Mouse (Mus musculus): ENCODE measurements at regions not wholly inside any gene's neighbourhood (a gene's known extent, or its start where the extent isn't known, plus 50 kb on each side); places are given as distances from the start of the nearest gene placed in this dataset.

DNA sequence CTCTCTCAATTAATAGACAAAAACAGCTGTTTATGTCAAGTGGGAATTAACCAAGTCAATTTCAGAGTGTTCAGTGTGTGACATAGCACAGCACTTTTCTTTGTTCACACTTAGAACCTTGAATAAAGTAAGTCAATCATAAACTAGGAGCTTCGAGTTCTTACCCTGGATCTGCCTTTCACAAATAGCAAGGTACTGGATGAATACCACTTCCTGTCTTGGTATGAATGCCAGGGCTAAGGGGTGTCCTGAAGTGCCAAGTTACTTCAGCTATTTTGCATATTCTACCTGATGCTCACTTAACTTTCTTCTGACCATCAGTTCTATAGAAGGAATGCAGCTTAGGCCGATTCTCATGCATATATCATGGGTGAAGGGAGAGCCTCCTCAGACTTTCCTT lies 90.1 kb upstream of the Rasgrp1 start:
- Histone ChIP-seq H3K4me2 (no peak overlapping the region), H3K4me3 (no peak overlapping the region), H3K9ac (no peak overlapping the region), H3K36me3 (no peaks in the 10 kb centered on the region), H3K4me1 (no peaks in the 10 kb centered on the region), H3K27me3 (peaks cover 3% of the 10 kb centered on the region; the same call in 1 of the 2 replicates), H3K9me3 (no peaks in the 10 kb centered on the region), H3K27ac (no peak overlapping the region)
- 85% methylated on average over 2 of the region's 2 CpGs for WGBS
- no peak for ATAC-seq (ENCODE audit: insufficient number of reproducible peaks, insufficient read depth, low FRiP score, low TSS enrichment, low read depth)

DNA sequence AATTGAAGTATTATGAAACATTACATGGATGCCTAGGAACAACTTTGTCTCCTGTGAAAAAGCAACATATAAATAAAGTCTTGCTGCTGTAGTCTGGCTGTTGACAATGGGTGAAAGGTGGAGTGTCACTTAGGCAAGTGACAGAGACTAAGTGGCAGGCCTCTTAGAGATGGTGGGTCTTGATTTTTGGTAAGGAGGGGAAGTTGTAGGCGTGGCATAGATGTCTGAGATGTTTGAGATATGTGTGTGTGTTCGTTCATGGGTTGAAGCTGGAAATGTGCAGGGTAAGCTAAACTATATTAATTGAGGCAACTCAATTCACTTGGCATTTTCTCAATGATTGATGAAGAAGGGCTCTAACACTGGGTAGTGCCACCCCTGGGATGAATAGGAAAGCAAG lies 90.7 kb upstream of the Rasgrp1 start:
- no peak for ATAC-seq (ENCODE audit: insufficient number of reproducible peaks, insufficient read depth, low FRiP score, low TSS enrichment, low read depth)
- no peaks in the 10 kb centered on the region for H3K36me3 ChIP-seq
- H3K4me2 ChIP-seq: no peak overlapping the region
- H3K27ac ChIP-seq: no peak overlapping the region
- H3K27me3 ChIP-seq: peaks cover 3% of the 10 kb centered on the region; the same call in 1 of the 2 replicates
- 73% methylated on average over 2 of the region's 2 CpGs for WGBS
- H3K4me3 ChIP-seq: no peak overlapping the region
- H3K9ac ChIP-seq: no peak overlapping the region
- H3K9me3 ChIP-seq: no peaks in the 10 kb centered on the region
- no peaks in the 10 kb centered on the region for H3K4me1 ChIP-seq

DNA sequence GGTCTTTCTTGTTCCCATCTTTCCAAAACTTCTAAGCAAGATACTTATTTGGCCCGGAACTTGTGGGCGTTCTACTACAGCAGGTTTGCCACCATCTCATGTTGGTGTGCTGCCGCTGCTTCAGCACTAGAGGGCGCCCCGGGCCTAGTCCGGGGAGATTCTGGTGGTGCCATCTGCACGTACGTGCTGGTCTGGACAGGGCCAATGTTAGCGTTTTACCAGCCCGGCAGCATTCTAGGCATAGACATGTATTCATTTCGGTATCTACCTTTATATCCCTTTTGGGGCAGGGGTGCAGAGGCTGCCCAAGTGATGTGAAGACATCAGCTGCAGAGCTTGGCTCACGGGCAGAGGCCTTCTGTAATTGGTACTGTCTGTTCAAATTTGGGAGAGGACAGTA lies 95.3 kb upstream of the Rasgrp1 start:
- Histone ChIP-seq H3K4me2 (no peak overlapping the region), H3K9ac (no peak overlapping the region), H3K4me1 (no peaks in the 10 kb centered on the region), H3K36me3 (no peaks in the 10 kb centered on the region), H3K27ac (no peak overlapping the region), H3K27me3 (no peaks in the 10 kb centered on the region), H3K4me3 (no peak overlapping the region), H3K9me3 (no peaks in the 10 kb centered on the region)
- ATAC-seq (ENCODE audit: insufficient number of reproducible peaks, insufficient read depth, low FRiP score, low TSS enrichment, low read depth): no peak
- WGBS: 84% methylated on average over 12 of the region's 12 CpGs

DNA sequence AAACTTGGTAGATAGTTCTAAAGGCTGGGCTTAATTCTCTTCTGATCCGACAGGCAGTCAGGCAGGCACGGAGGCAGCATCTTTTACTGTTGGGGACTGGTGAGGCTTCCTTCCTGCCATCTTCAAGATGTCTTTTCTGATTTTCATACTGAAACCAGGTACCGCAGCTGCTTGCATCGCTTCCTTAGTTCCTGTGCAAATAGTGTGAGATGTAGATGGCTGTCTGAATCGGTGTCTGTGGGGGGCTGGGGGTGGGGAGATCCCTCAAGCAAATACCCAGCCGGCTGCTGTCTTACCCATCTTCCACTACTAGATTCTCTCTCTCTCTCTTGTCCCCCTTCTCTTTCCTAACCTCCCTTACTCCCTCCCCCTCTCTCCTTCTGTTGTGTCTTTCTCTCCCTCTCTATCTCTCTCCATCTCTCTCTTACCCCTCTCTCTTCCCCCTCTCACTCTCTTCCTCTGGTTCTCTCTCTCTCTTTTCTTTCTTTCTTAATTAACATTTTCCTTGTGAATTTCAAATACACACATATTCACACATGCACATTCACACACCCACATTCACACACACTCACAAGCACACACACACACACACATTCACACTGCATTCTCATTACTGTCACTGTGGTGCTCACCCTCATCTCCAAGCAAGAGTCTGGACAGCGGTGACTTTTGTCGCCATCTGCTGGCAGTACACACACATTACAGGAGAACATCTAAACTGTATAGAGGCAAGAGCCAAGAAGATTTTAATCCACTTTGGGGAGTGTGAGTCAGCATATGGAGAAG lies 96.0 kb upstream of the Rasgrp1 start:
- H3K36me3 ChIP-seq: no peaks in the 10 kb centered on the region
- ATAC-seq (ENCODE audit: insufficient number of reproducible peaks, insufficient read depth, low FRiP score, low TSS enrichment, low read depth): no peak
- H3K27ac ChIP-seq: no peak overlapping the region
- H3K9ac ChIP-seq: no peak overlapping the region
- H3K4me2 ChIP-seq: no peak overlapping the region
- no peaks in the 10 kb centered on the region for H3K27me3 ChIP-seq
- H3K9me3 ChIP-seq: no peaks in the 10 kb centered on the region
- no peaks in the 10 kb centered on the region for H3K4me1 ChIP-seq
- 66% methylated on average over 8 of the region's 8 CpGs for WGBS
- H3K4me3 ChIP-seq: no peak overlapping the region

DNA sequence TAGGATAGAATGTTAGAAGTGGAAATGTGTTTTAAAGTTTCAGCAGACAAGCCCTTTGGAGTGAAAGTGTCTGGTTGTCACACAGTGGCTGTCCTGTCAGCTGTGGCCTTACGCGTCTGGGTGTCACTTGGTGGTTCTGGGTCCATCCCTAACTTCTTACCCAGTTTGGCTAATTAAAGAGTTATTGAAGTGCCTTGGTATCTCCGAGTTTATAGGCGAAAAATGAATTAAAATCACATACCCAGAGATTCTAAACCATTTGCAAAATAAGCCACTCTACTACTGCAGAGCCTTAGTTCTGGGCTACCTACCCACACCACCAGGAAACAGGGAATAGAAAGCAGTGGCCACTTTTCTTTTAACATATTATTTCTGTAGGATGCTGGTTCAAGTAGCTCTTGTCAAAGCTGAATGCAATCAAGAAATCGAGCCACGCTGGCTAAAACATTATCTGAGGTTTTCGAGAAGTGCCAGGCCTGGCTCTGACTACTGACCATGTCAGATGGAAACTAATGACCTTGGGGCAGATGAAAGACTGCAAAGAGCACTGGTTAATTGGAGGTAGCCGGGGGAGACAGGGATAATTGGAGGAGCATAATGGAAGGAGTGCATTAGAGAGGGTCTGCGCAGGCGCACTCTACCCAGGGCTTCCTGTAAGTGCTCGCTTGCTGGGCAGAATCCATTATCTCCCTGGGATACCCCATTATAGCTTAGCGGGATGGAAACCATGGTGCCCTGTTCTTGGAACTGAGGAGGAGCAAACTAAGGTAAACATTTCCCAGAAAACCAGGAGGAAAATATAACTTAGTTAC lies 96.8 kb upstream of the Rasgrp1 start:
- Histone ChIP-seq H3K27me3 (no peaks in the 10 kb centered on the region), H3K36me3 (no peaks in the 10 kb centered on the region), H3K4me3 (no peak overlapping the region), H3K4me2 (no peak overlapping the region), H3K9me3 (no peaks in the 10 kb centered on the region), H3K4me1 (no peaks in the 10 kb centered on the region), H3K9ac (no peak overlapping the region), H3K27ac (no peak overlapping the region)
- ATAC-seq (ENCODE audit: insufficient number of reproducible peaks, insufficient read depth, low FRiP score, low TSS enrichment, low read depth): no peak
- WGBS: 50% methylated on average over 12 of the region's 12 CpGs

DNA sequence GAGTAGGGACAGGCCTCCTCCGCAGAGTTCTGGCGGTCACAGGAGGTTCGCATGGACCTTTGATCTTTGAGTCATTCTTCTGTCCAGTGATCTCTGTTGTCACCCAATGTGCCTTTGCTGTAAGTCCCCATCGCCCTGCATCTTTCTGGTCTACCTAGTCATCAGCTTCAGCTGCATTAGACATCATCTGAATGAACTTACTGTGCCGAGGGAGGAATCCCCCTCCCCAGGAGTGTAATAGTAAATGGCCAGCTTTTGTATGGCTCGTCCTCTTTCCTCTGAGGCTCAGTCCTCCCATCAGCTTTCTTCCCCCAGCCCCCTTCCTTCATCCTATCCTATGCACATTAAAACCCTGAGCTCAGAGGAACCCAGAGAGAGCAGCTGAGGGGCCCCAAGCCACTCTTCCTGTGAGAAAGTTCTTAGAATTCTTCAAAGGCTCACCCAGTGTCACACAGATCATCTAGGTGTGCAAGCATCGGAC lies 98.0 kb upstream of the Rasgrp1 start:
- Histone ChIP-seq H3K27me3 (no peaks in the 10 kb centered on the region), H3K27ac (no peak overlapping the region), H3K4me1 (no peaks in the 10 kb centered on the region), H3K4me2 (no peak overlapping the region), H3K36me3 (no peaks in the 10 kb centered on the region), H3K9ac (no peak overlapping the region), H3K9me3 (no peaks in the 10 kb centered on the region), H3K4me3 (no peak overlapping the region)
- 79% methylated on average over 7 of the region's 7 CpGs for WGBS
- no peak for ATAC-seq (ENCODE audit: insufficient number of reproducible peaks, insufficient read depth, low FRiP score, low TSS enrichment, low read depth)

DNA sequence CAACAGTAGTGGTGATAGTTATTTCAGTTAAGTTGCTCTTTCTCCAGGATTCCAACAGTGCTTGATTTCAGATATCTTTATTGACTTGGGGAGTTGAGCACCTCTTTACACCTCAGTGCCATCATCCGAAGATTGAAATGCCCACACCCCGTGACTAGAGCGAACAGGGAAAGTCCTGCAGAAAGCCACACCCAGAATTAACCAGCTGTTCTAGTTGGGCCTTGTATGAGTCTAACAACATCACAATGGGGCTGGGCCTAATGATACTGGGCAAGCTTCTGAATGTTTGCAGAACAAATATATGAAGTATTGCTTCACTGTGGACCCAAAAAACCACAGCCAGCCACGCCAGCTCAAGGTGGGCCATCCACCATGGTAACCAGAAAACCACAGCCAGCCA lies 100.1 kb upstream of the Rasgrp1 start:
- Histone ChIP-seq H3K27ac (no peak overlapping the region), H3K4me1 (no peaks in the 10 kb centered on the region), H3K27me3 (no peaks in the 10 kb centered on the region), H3K4me2 (no peak overlapping the region), H3K9ac (no peak overlapping the region), H3K9me3 (no peaks in the 10 kb centered on the region), H3K36me3 (no peaks in the 10 kb centered on the region), H3K4me3 (no peak overlapping the region)
- no peak for ATAC-seq (ENCODE audit: insufficient number of reproducible peaks, insufficient read depth, low FRiP score, low TSS enrichment, low read depth)
- whole genome bisulfite sequencing: 82% methylated on average over 4 of the region's 4 CpGs

DNA sequence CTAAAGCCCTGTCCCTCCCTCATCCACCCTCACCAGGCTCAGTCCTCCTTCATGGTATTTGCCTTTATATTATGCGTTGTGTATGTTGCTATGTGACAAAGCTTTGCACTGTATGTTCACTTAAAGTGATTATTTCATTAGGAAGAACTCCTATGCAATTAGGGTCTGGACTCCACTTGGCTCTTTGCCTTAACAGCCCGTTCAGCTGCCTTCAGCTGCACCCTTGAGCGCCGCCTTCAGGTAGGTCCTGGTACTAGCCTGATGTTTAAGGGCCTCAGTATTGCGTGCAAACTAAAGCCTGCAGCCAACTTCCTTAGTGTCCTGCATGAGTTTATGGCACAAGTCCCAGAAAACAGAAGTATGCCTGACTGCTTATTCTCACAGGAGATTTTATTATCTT lies 101.9 kb upstream of the Rasgrp1 start:
- H3K27ac ChIP-seq: no peak overlapping the region
- 33% methylated on average over 5 of the region's 5 CpGs for WGBS
- no peaks in the 10 kb centered on the region for H3K4me1 ChIP-seq
- H3K4me3 ChIP-seq: no peak overlapping the region
- no peak overlapping the region for H3K4me2 ChIP-seq
- no peaks in the 10 kb centered on the region for H3K27me3 ChIP-seq
- ATAC-seq (ENCODE audit: insufficient number of reproducible peaks, insufficient read depth, low FRiP score, low TSS enrichment, low read depth): no peak
- no peaks in the 10 kb centered on the region for H3K9me3 ChIP-seq
- no peaks in the 10 kb centered on the region for H3K36me3 ChIP-seq
- H3K9ac ChIP-seq: no peak overlapping the region

DNA sequence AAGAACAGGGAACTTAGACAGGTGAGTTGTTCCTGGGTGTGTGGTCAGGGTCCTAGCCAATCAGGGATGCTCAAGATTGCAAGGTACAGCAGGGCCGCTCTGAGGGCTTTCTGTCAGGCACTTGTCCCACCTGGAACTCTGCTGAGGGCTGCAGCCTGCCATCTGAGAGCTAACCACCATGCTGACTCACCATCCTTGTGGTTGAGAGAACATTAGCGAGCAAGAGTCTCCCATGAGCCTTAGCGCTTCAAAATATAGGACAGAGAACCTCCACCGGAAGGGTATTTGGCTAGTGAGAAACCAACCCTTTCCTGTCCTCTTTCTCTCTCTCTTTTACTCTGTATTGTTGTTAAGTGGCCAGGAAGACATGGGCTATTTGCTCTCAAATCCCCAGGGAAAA lies 104.1 kb upstream of the Rasgrp1 start:
- 78% methylated on average over 4 of the region's 4 CpGs for WGBS
- Histone ChIP-seq H3K36me3 (no peaks in the 10 kb centered on the region), H3K4me1 (no peaks in the 10 kb centered on the region), H3K9me3 (no peaks in the 10 kb centered on the region), H3K27me3 (no peaks in the 10 kb centered on the region), H3K4me2 (no peak overlapping the region), H3K27ac (no peak overlapping the region), H3K4me3 (no peak overlapping the region), H3K9ac (no peak overlapping the region)
- ATAC-seq (ENCODE audit: insufficient number of reproducible peaks, insufficient read depth, low FRiP score, low TSS enrichment, low read depth): no peak

DNA sequence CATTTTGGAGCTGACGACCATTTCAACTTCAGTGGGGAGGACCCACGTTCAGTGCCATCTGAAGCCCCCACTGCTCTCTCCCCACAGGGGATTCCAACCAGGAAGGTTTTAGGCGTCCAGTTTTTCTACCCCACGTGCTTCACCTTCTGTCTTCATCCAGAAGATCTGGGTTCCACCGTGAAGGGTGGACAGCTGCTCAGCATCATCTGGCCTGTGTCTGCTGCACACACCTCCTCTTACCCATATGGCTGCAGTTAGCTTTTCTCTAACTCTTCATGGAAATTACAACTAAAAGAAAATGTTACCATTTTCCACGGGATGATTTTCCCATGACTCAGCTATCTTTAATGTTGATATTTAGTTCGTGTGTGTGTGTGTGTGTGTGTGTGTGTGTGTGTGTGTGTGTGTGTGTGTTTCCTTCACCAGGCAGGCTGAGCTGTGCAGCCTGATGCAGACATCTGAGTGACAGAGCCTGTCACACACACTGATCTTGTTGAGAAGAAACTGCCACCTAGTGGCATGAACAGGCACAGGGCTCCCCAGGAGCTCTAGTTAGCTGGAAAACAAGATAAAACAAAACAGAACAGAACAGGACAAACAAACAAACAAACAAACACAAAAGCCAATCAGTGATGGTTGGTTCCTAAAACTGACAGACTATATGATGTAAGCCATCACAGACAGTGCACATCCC lies 107.5 kb upstream of the Rasgrp1 start:
- H3K4me1 ChIP-seq: no peaks in the 10 kb centered on the region
- 32% methylated on average over 7 of the region's 7 CpGs for WGBS
- H3K4me3 ChIP-seq: no peak overlapping the region
- H3K9ac ChIP-seq: no peak overlapping the region
- H3K27ac ChIP-seq: no peak overlapping the region
- no peaks in the 10 kb centered on the region for H3K27me3 ChIP-seq
- no peak for ATAC-seq (ENCODE audit: insufficient number of reproducible peaks, insufficient read depth, low FRiP score, low TSS enrichment, low read depth)
- H3K9me3 ChIP-seq: no peaks in the 10 kb centered on the region
- H3K4me2 ChIP-seq: no peak overlapping the region
- H3K36me3 ChIP-seq: no peaks in the 10 kb centered on the region

DNA sequence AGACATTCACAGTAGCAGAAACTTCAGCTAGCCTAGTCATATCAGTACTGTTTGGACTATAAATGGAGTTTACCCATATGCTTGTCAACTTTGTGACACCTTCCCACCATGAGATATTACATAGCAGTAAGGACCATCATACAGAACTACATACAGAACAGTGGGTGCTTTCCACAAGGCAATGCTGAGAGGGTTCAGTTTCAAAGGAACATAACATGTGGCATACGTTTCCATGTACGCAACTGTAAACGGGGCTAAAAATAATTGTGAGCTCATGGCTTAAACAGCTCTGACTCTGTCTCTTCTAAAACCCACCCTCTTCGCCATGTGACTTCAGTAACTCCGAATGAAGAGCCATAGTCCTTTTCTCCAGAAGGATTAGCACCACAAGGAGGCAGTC lies 109.0 kb upstream of the Rasgrp1 start:
- WGBS: 37% methylated on average over 5 of the region's 5 CpGs
- no peaks in the 10 kb centered on the region for H3K9me3 ChIP-seq
- 0 out of 2 replicates have a peak, but pooled peaks cover 8% of the 10 kb centered on the region for H3K4me1 ChIP-seq
- H3K27me3 ChIP-seq: no peaks in the 10 kb centered on the region
- no peak overlapping the region for H3K27ac ChIP-seq
- no peaks in the 10 kb centered on the region for H3K36me3 ChIP-seq
- no peak overlapping the region for H3K4me2 ChIP-seq
- no peak overlapping the region for H3K9ac ChIP-seq
- no peak overlapping the region for H3K4me3 ChIP-seq
- ATAC-seq (ENCODE audit: insufficient number of reproducible peaks, insufficient read depth, low FRiP score, low TSS enrichment, low read depth): no peak
